Mouse (Mus musculus) liver, adult 2 months (tissue): ENCODE data around the gene Rps6ka2.

Source experiments
- CTCF ChIP-seq: fragments of 200-500 bp; IDR thresholded peaks from 2 replicates; pipeline ENCODE4 v1.5.1; 2011; ENCODE audit warnings: low read depth, low read length, control low read depth
- POLR2A ChIP-seq: fragments of 200-500 bp; IDR thresholded peaks from 2 replicates; pipeline ENCODE4 v1.6.1; 2011; ENCODE audit warnings: low read length, control low read depth; ENCODE audit not compliant: insufficient read depth; ENCODE audit errors: extremely low read depth

DNA sequence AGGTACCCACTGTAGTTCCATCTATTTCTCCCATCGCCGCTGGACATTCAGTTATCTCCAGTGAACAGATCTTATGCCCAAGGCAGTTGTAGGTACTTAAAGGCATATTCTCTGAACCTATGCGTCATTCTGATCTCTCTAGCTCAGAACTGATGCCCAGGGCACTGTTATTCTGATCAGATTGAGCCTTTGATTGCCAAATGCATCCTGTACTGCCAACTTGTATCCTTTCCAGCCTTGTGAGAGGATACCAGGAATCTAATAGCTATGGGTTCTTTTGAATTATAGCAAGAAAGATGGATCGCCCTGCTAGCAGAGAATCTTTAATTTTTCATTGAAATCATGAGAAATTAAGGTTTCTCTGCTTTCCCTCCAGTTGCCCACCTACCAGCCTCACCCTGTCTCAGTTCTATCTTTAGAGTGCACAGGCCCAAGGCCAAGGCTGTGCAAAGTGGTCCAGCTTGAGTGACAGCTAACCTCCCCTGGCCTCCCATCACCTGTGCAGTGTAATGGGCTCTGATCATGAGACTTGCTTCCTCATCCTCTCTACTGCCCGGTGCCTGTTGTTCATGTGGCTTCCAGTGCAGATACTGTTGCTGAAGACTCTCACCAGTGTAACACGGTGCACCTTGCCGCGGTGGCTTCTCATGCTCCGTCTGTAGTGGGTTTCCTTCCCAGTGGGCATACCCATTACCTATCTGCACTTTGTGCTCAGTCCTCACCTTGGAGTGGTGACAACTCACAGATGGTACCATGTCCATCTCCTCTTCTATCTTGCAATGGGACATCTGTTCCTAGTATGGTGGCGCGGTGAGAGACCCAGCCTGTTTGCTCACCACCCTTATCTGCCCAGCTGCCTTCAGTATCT, 20.4 kb upstream of the Rps6ka2 start:
- TF ChIP-seq CTCF (no peak), POLR2A (no peak)
